Mouse (Mus musculus) spleen, adult 2 months (tissue): ENCODE results near the gene Krtap24-1.

Experiments used
- CTCF ChIP-seq: fragments of 200-500 bp; IDR thresholded peaks from 2 replicates; pipeline ENCODE4 v1.5.1; 2011; ENCODE audit warnings: mild to moderate bottlenecking, inconsistent platforms; ENCODE audit not compliant: insufficient read depth, insufficient read length, insufficient replicate concordance; ENCODE audit errors: extremely low read depth
- POLR2A ChIP-seq: fragments of 200-500 bp; IDR thresholded peaks from 2 replicates; pipeline ENCODE4 v1.6.1; 2011; ENCODE audit warnings: low read depth, low read length, inconsistent platforms

GRCm38 (mm10) chr16:88583338-88583737 lies 28.7 kb downstream of the Krtap24-1 start:
- no peak for TF ChIP-seq CTCF
- TF ChIP-seq POLR2A, result no peak
